Mouse (Mus musculus) CH12.LX (cell line): ENCODE measurements around the gene Hecw2. TPM values are rescaled to one million over a fixed set of nuclear protein-coding genes. Genes with fewer than 3 reads are reported as not detected.

Experiments used
- DNase-seq: peaks from one replicate; pipeline ENCODE4 v3.0.0-alpha.2; 2013; ENCODE audit errors: extremely low read depth
- H3K27ac ChIP-seq: 2 replicates; pipeline ENCODE4 v1.5.1; 2012; ENCODE audit warnings: low read depth, mild to moderate bottlenecking, control low read depth, moderate library complexity; ENCODE audit not compliant: insufficient read depth
- H3K27me3 ChIP-seq: replicated peaks from 2 replicates; pipeline ENCODE3; 2012; ENCODE audit warnings: inconsistent platforms
- H3K36me3 ChIP-seq, 2 experiments: replicated peaks in 1 of 2; 2 replicates each; pipeline versions ENCODE3 to v1.6.1; 2012; ENCODE audit warnings: inconsistent platforms in 1 of 2, low read length in 1 of 2, mild to moderate bottlenecking in 1 of 2, mixed read lengths in 1 of 2, moderate library complexity in 1 of 2; ENCODE audit not compliant: control insufficient read depth in 1 of 2, insufficient read depth in 1 of 2
- H3K4me1 ChIP-seq, 2 experiments: 2 replicates each; pipeline ENCODE4 v1.6.1; 2012; ENCODE audit warnings: inconsistent platforms in 1 of 2, moderate library complexity in 1 of 2; ENCODE audit not compliant: insufficient read depth in 2 of 2, control insufficient read depth in 1 of 2
- H3K4me2 ChIP-seq: 2 replicates; pipeline ENCODE4 v1.6.1; 2012; ENCODE audit warnings: low read depth, mild to moderate bottlenecking, control low read depth; ENCODE audit not compliant: poor library complexity, insufficient read depth, severe bottlenecking
- H3K4me3 ChIP-seq, 3 experiments: fragments of 150-350 bp in 1 of 3; sonication (generic) in 1 of 3; replicated peaks in 1 of 3; 2 replicates each; pipeline versions ENCODE3 to v1.5.1; 2011 to 2012; ENCODE audit warnings: low read depth in 2 of 3, low read length in 2 of 3, mild to moderate bottlenecking in 2 of 3, moderate library complexity in 2 of 3, control low read depth in 1 of 3, improper control_type of control experiment in 1 of 3, inconsistent platforms in 1 of 3, mixed read lengths in 1 of 3; ENCODE audit not compliant: poor library complexity in 1 of 3
- H3K79me2 ChIP-seq: replicated peaks from 2 replicates; pipeline ENCODE4 v1.6.1; 2012; ENCODE audit warnings: mild to moderate bottlenecking, moderate library complexity; ENCODE audit not compliant: control insufficient read depth, poor library complexity, insufficient read depth, severe bottlenecking; ENCODE audit errors: extremely low read depth
- H3K9ac ChIP-seq: 2 replicates; pipeline ENCODE4 v1.6.1; 2012; ENCODE audit warnings: low read depth, mild to moderate bottlenecking, control low read depth, moderate library complexity; ENCODE audit not compliant: insufficient read depth
- H3K9me3 ChIP-seq: replicated peaks from 2 replicates; pipeline ENCODE3; 2012; ENCODE audit warnings: low read length, inconsistent platforms, mixed read lengths
- CHD1 ChIP-seq: IDR thresholded peaks from 2 replicates; pipeline ENCODE4 v1.6.1; 2012; ENCODE audit warnings: low read depth, low read length, improper control_type of control experiment, inconsistent platforms
- CTCF ChIP-seq, 2 experiments: IDR thresholded peaks in 1 of 2; conservative IDR thresholded peaks in 1 of 2; 2 replicates each; pipeline ENCODE4 v1.5.1; 2011 to 2012; ENCODE audit warnings: low read depth in 2 of 2, low read length in 2 of 2, improper control_type of control experiment in 1 of 2, inconsistent platforms in 1 of 2, mild to moderate bottlenecking in 1 of 2, moderate library complexity in 1 of 2
- E2F4 ChIP-seq: IDR thresholded peaks from 2 replicates; pipeline ENCODE4 v1.6.1; 2011; ENCODE audit warnings: low read depth, low read length, improper control_type of control experiment; ENCODE audit not compliant: insufficient replicate concordance
- ELF1 ChIP-seq: IDR thresholded peaks from 2 replicates; pipeline ENCODE4 v1.6.1; 2014; ENCODE audit warnings: low read depth, mild to moderate bottlenecking, inconsistent platforms, low read length, improper control_type of control experiment
- ETS1 ChIP-seq: conservative IDR thresholded peaks from 2 replicates; pipeline ENCODE4 v1.6.1; 2012; ENCODE audit warnings: low read depth, mild to moderate bottlenecking, inconsistent platforms, low read length, improper control_type of control experiment, moderate library complexity
- GABPA ChIP-seq: IDR thresholded peaks from 2 replicates; pipeline ENCODE4 v1.6.1; 2012; ENCODE audit warnings: low read depth, low read length, improper control_type of control experiment, inconsistent platforms; ENCODE audit not compliant: insufficient replicate concordance
- IRF4 ChIP-seq: IDR thresholded peaks from 2 replicates; pipeline ENCODE4 v1.6.1; 2014; ENCODE audit warnings: low read depth, mild to moderate bottlenecking, inconsistent platforms, low read length, improper control_type of control experiment
- JUN ChIP-seq: IDR thresholded peaks from 2 replicates; pipeline ENCODE4 v1.6.1; 2011; ENCODE audit warnings: low read depth, mild to moderate bottlenecking, low read length, improper control_type of control experiment, moderate library complexity; ENCODE audit not compliant: insufficient read depth
- KAT2A ChIP-seq: IDR thresholded peaks from 2 replicates; pipeline ENCODE4 v1.6.1; 2012; ENCODE audit warnings: low read length, improper control_type of control experiment, inconsistent platforms; ENCODE audit not compliant: insufficient replicate concordance
- MAFK ChIP-seq: IDR thresholded peaks from 2 replicates; pipeline ENCODE4 v1.6.1; 2011; ENCODE audit warnings: low read length, improper control_type of control experiment; ENCODE audit not compliant: insufficient replicate concordance
- MAX ChIP-seq: IDR thresholded peaks from 2 replicates; pipeline ENCODE4 v1.6.1; 2011; ENCODE audit warnings: low read length, improper control_type of control experiment
- MEF2A ChIP-seq: IDR thresholded peaks from 2 replicates; pipeline ENCODE4 v1.6.1; 2014; ENCODE audit warnings: low read depth, mild to moderate bottlenecking, inconsistent platforms, low read length, improper control_type of control experiment, borderline replicate concordance
- NELFE ChIP-seq: IDR thresholded peaks from 2 replicates; pipeline ENCODE4 v1.6.1; 2011; ENCODE audit warnings: low read depth, low read length, improper control_type of control experiment
- PAX5 ChIP-seq: IDR thresholded peaks from 2 replicates; pipeline ENCODE4 v1.6.1; 2012; ENCODE audit warnings: low read length, inconsistent platforms, mixed read lengths
- POLR2A ChIP-seq: IDR thresholded peaks from 2 replicates; pipeline ENCODE4 v1.6.1; 2011; ENCODE audit warnings: low read depth, mild to moderate bottlenecking, improper control_type of control experiment, low read length
- POLR2AphosphoS2 ChIP-seq: IDR thresholded peaks from 2 replicates; pipeline ENCODE4 v1.6.1; 2011; ENCODE audit warnings: low read depth, low read length, improper control_type of control experiment
- SMC3 ChIP-seq: IDR thresholded peaks from 2 replicates; pipeline ENCODE4 v1.6.1; 2011; ENCODE audit warnings: low read depth, low read length, improper control_type of control experiment
- TBP ChIP-seq: conservative IDR thresholded peaks from 2 replicates; pipeline ENCODE4 v1.6.1; 2011; ENCODE audit warnings: low read depth, low read length, improper control_type of control experiment
- TCF12 ChIP-seq: IDR thresholded peaks from 2 replicates; pipeline ENCODE4 v1.6.1; 2014; ENCODE audit warnings: low read depth, mild to moderate bottlenecking, inconsistent platforms, low read length, improper control_type of control experiment
- USF1 ChIP-seq: IDR thresholded peaks from 2 replicates; pipeline ENCODE4 v1.6.1; 2014; ENCODE audit warnings: low read depth, mild to moderate bottlenecking, inconsistent platforms, low read length, improper control_type of control experiment
- ZC3H11A ChIP-seq: IDR thresholded peaks from 2 replicates; pipeline ENCODE4 v1.6.1; 2012; ENCODE audit warnings: low read depth, mild to moderate bottlenecking, inconsistent platforms, low read length, improper control_type of control experiment
- ZMIZ1 ChIP-seq: IDR thresholded peaks from 2 replicates; pipeline ENCODE4 v1.6.1; 2012; ENCODE audit warnings: low read depth, mild to moderate bottlenecking, inconsistent platforms, low read length, improper control_type of control experiment
- ZNF384 ChIP-seq: IDR thresholded peaks from 2 replicates; pipeline ENCODE4 v1.6.1; 2012; ENCODE audit warnings: low read depth, low read length, improper control_type of control experiment, inconsistent platforms
- dilution Hi-C: fragments of 300-500 bp; cut with MboI; formaldehyde crosslinking; loops from 2 replicates; pipeline ENCODE4 v1.14.3; 2020; ENCODE audit warnings: low sequenced_read_pairs; ENCODE audit not compliant: extremely low pct_unique_long_range_greater_than_20kb, extremely low pct_ligation_motif_present
- in situ Hi-C: fragments of 300-500 bp; cut with MboI; formaldehyde crosslinking; loops from 3 replicates; pipeline ENCODE4 v1.14.3; 2019; ENCODE audit warnings: low sequenced_read_pairs, low pct_ligation_motif_present, low pct_unique_long_range_greater_than_20kb, mixed read lengths
- polyA plus RNA-seq: library from polyadenylated mRNA; unstranded; fragments of >175 nt; gene quantifications from 2 replicates; pipeline ENCODE4 v1.2.1, GENCODE M21; 2012; ENCODE audit warnings: low read depth; ENCODE audit not compliant: insufficient read length
- total RNA-seq, 2 experiments: library from RNA; depleted of rRNA; stranded (reverse); fragments of 300-350 nt in 1 of 2; fragments of >200 nt in 1 of 2; gene quantifications; 2 replicates each; pipeline ENCODE4 v1.2.3; 2012 to 2014

Hecw2 gene
- total and polyA plus RNA-seq, 3 experiments, result 0.05 to 0.59 (median 0.14) TPM

GRCm38 (mm10) chr1:53859175-53859574 lies 335.8 kb downstream of the Hecw2 start:
- no peaks in the 10 kb centered on the region for H3K36me3 ChIP-seq
- dilution Hi-C loops (no loop called here), in situ Hi-C loops (no loop called here)
- no peak overlapping the region for H3K4me2 ChIP-seq
- H3K27ac ChIP-seq, result no peak overlapping the region
- H3K79me2 ChIP-seq, result no peaks in the 10 kb centered on the region; the same call in 1 of the 2 replicates
- no peak overlapping the region for H3K9ac ChIP-seq
- peak; percentile 66 for TF ChIP-seq JUN
- peak; percentile 52; the same call in 1 of the 2 replicates for TF ChIP-seq IRF4
- TF ChIP-seq MAFK, result no peak
- TF ChIP-seq, all 38 proteins: peak for 2
- H3K4me1 ChIP-seq, result peaks cover 10 to 44% of the 10 kb centered on the region in 2 experiments; a peak in 3 of 4 replicates
- no peaks in the 10 kb centered on the region for H3K27me3 ChIP-seq
- DNase-seq, result no peak
- H3K4me3 ChIP-seq, result no peak overlapping the region
- no peaks in the 10 kb centered on the region for H3K9me3 ChIP-seq

GRCm38 (mm10) chr1:53856501-53857103 lies 338.4 kb downstream of the Hecw2 start:
- Histone ChIP-seq H3K27ac (no peak overlapping the region), H3K9ac (no peak overlapping the region), H3K4me1 (peaks cover 10 to 51% of the 10 kb centered on the region in 2 experiments; a peak in 3 of 4 replicates), H3K27me3 (no peaks in the 10 kb centered on the region), H3K4me3 (no peak overlapping the region), H3K79me2 (no peaks in the 10 kb centered on the region; the same call in 1 of the 2 replicates), H3K9me3 (no peaks in the 10 kb centered on the region), H3K4me2 (no peak overlapping the region), H3K36me3 (no peaks in the 10 kb centered on the region)
- in situ Hi-C loops (no loop called here), dilution Hi-C loops (no loop called here)
- TF ChIP-seq SMC3, result no peak
- TF ChIP-seq KAT2A, result no peak
- TF ChIP-seq GABPA, result no peak
- no peak for DNase-seq

GRCm38 (mm10) chr1:53855732-53856131 lies 339.2 kb downstream of the Hecw2 start:
- no peak overlapping the region for H3K27ac ChIP-seq
- in situ Hi-C loops, result no loop called here
- no peaks in the 10 kb centered on the region for H3K9me3 ChIP-seq
- dilution Hi-C loops, result no loop called here
- no peak overlapping the region for H3K4me3 ChIP-seq
- no peaks in the 10 kb centered on the region for H3K36me3 ChIP-seq
- no peak for DNase-seq
- no peak overlapping the region for H3K4me2 ChIP-seq
- no peaks in the 10 kb centered on the region; the same call in 1 of the 2 replicates for H3K79me2 ChIP-seq
- H3K4me1 ChIP-seq, result peaks cover 13 to 55% of the 10 kb centered on the region in 2 experiments; a peak in 3 of 4 replicates
- no peak for TF ChIP-seq PAX5
- no peak for TF ChIP-seq ZNF384
- TF ChIP-seq E2F4, result no peak
- no peak for TF ChIP-seq USF1
- no peak for TF ChIP-seq ETS1
- TF ChIP-seq CTCF (conservative IDR thresholded peaks at IDR 0.05 in 1 of 2, IDR thresholded peaks at IDR 0.05 in 1 of 2; ENCODE audit: low read depth in 2 of 2, low read length in 2 of 2), result no peak
- TF ChIP-seq MAFK, result no peak
- TF ChIP-seq JUN, result no peak
- TF ChIP-seq CHD1, result no peak
- no peak for TF ChIP-seq TCF12
- TF ChIP-seq MEF2A, result no peak
- TF ChIP-seq POLR2AphosphoS2, result no peak
- TF ChIP-seq ZC3H11A, result no peak
- no peak for TF ChIP-seq IRF4
- TF ChIP-seq ELF1, result no peak
- no peak for TF ChIP-seq ZMIZ1
- no peak for TF ChIP-seq TBP
- TF ChIP-seq MAX, result no peak
- TF ChIP-seq NELFE, result no peak
- TF ChIP-seq POLR2A, result no peak
- no peak overlapping the region for H3K9ac ChIP-seq
- no peaks in the 10 kb centered on the region for H3K27me3 ChIP-seq
